Mouse (Mus musculus): ENCODE measurements around the gene Ncam1. TPM values are rescaled to one million over a fixed set of nuclear protein-coding genes. Genes with fewer than 3 reads are reported as not detected.

The Ncam1 gene
- polyA plus RNA-seq (2014; fragmentation: Nextera tagmentation; extraction: Ambion mirVana), result 163 and 219 TPM in 2 replicates

GRCm38 (mm10) chr9:49798806-49799205 lies at the start of gene Ncam1:
Gene Ncam1, minus strand, starts transcription at chr9:49798925.
- Histone ChIP-seq H3K27ac (ENCODE audit: low read depth, low read length) (peak within 1 kb of the TSS; percentile 94), H3K4me3 (ENCODE audit: low read depth, low read length) (peak within 1 kb of the TSS; percentile 63), H3K4me2 (ENCODE audit: low read length) (peak within 1 kb of the TSS; percentile 71), H3K4me1 (ENCODE audit: control insufficient read depth, insufficient read depth, low read length) (peaks cover 17% of the 10 kb centered on the region), H3K36me3 (ENCODE audit: control insufficient read depth, insufficient read depth, low read length) (no peaks in the 10 kb centered on the region), H3K9ac (ENCODE audit: low read length) (peak within 1 kb of the TSS; percentile 85), H3K27me3 (replicated peaks; ENCODE audit: control insufficient read depth, insufficient read depth, low read length) (no peaks in the 10 kb centered on the region), H3K9me3 (replicated peaks; ENCODE audit: control insufficient read depth, low read length) (no peaks in the 10 kb centered on the region)
- peak; percentile 79 for ATAC-seq
- peak; percentile 99 for DNase-seq (ENCODE audit: low spot score)
- WGBS, result under 1% methylated on average over 23 of the region's 23 CpGs

- H3K9me3 ChIP-seq (replicated peaks; ENCODE audit: control insufficient read depth, low read length), result no peaks in the 10 kb centered on the region
- H3K27ac ChIP-seq (ENCODE audit: low read depth, low read length), result no peak overlapping the region
- H3K4me3 ChIP-seq (ENCODE audit: low read depth, low read length), result no peak overlapping the region
- H3K36me3 ChIP-seq (ENCODE audit: control insufficient read depth, insufficient read depth, low read length), result no peaks in the 10 kb centered on the region
- no peak for ATAC-seq
- H3K27me3 ChIP-seq (replicated peaks; ENCODE audit: control insufficient read depth, insufficient read depth, low read length), result no peaks in the 10 kb centered on the region
- no peak overlapping the region for H3K9ac ChIP-seq (ENCODE audit: low read length)
- no peak overlapping the region for H3K4me2 ChIP-seq (ENCODE audit: low read length)
- DNase-seq (ENCODE audit: low spot score), result peak; percentile 31
- H3K4me1 ChIP-seq (ENCODE audit: control insufficient read depth, insufficient read depth, low read length), result no peaks in the 10 kb centered on the region
- WGBS, result 97% methylated on average over 1 of the region's 1 CpGs
These were observed 35.3 kb upstream of the Ncam1 start for GRCm38 (mm10) chr9:49834013-49834412.

- Histone ChIP-seq H3K36me3 (ENCODE audit: control insufficient read depth, insufficient read depth, low read length) (no peaks in the 10 kb centered on the region), H3K27ac (ENCODE audit: low read depth, low read length) (no peak overlapping the region), H3K4me2 (ENCODE audit: low read length) (no peak overlapping the region), H3K27me3 (replicated peaks; ENCODE audit: control insufficient read depth, insufficient read depth, low read length) (no peaks in the 10 kb centered on the region), H3K9me3 (replicated peaks; ENCODE audit: control insufficient read depth, low read length) (no peaks in the 10 kb centered on the region), H3K9ac (ENCODE audit: low read length) (no peak overlapping the region), H3K4me3 (ENCODE audit: low read depth, low read length) (no peak overlapping the region), H3K4me1 (ENCODE audit: control insufficient read depth, insufficient read depth, low read length) (no peaks in the 10 kb centered on the region)
- WGBS, result 89% methylated on average over 8 of the region's 8 CpGs
- ATAC-seq (no peak), DNase-seq (ENCODE audit: low spot score) (no peak)
These were observed 28.9 kb upstream of the Ncam1 start for GRCm38 (mm10) chr9:49827671-49828070.

GRCm38 (mm10) chr9:49816115-49816650 lies 17.5 kb upstream of the Ncam1 start:
- 79% methylated on average over 10 of the region's 10 CpGs for WGBS
- Histone ChIP-seq H3K36me3 (ENCODE audit: control insufficient read depth, insufficient read depth, low read length) (no peaks in the 10 kb centered on the region), H3K4me2 (ENCODE audit: low read length) (no peak overlapping the region), H3K27ac (ENCODE audit: low read depth, low read length) (no peak overlapping the region), H3K9me3 (replicated peaks; ENCODE audit: control insufficient read depth, low read length) (no peaks in the 10 kb centered on the region), H3K4me3 (ENCODE audit: low read depth, low read length) (no peak overlapping the region), H3K4me1 (ENCODE audit: control insufficient read depth, insufficient read depth, low read length) (no peaks in the 10 kb centered on the region), H3K9ac (ENCODE audit: low read length) (no peak overlapping the region), H3K27me3 (replicated peaks; ENCODE audit: control insufficient read depth, insufficient read depth, low read length) (no peaks in the 10 kb centered on the region)
- DNase-seq (ENCODE audit: low spot score) (no peak), ATAC-seq (no peak)

- H3K4me2 ChIP-seq (ENCODE audit: low read length), result no peak overlapping the region
- 95% methylated on average over 2 of the region's 2 CpGs for WGBS
These were observed 15.7 kb upstream of the Ncam1 start for GRCm38 (mm10) chr9:49814442-49814841.

GRCm38 (mm10) chr9:49803222-49803621 lies 4.5 kb upstream of the Ncam1 start:
- H3K4me3 ChIP-seq (ENCODE audit: low read depth, low read length), result no peak overlapping the region
- 85% methylated on average over 3 of the region's 3 CpGs for WGBS
- ATAC-seq, result no peak
- DNase-seq (ENCODE audit: low spot score), result no peak
- H3K9me3 ChIP-seq (replicated peaks; ENCODE audit: control insufficient read depth, low read length), result no peaks in the 10 kb centered on the region
- H3K9ac ChIP-seq (ENCODE audit: low read length), result no peak overlapping the region
- H3K36me3 ChIP-seq (ENCODE audit: control insufficient read depth, insufficient read depth, low read length), result no peaks in the 10 kb centered on the region
- no peak overlapping the region for H3K27ac ChIP-seq (ENCODE audit: low read depth, low read length)
- no peak overlapping the region for H3K4me2 ChIP-seq (ENCODE audit: low read length)
- H3K27me3 ChIP-seq (replicated peaks; ENCODE audit: control insufficient read depth, insufficient read depth, low read length), result no peaks in the 10 kb centered on the region
- no peaks in the 10 kb centered on the region for H3K4me1 ChIP-seq (ENCODE audit: control insufficient read depth, insufficient read depth, low read length)

More at GRCm38 (mm10) chr9:49814442-49814841, 15.7 kb upstream of the Ncam1 start:
- ATAC-seq (no peak), DNase-seq (ENCODE audit: low spot score) (no peak)
- no peak overlapping the region for H3K27ac ChIP-seq (ENCODE audit: low read depth, low read length)
- H3K9ac ChIP-seq (ENCODE audit: low read length), result no peak overlapping the region
- H3K4me1 ChIP-seq (ENCODE audit: control insufficient read depth, insufficient read depth, low read length), result no peaks in the 10 kb centered on the region
- H3K36me3 ChIP-seq (ENCODE audit: control insufficient read depth, insufficient read depth, low read length), result no peaks in the 10 kb centered on the region
- H3K4me3 ChIP-seq (ENCODE audit: low read depth, low read length), result no peak overlapping the region
- no peaks in the 10 kb centered on the region for H3K9me3 ChIP-seq (replicated peaks; ENCODE audit: control insufficient read depth, low read length)
- H3K27me3 ChIP-seq (replicated peaks; ENCODE audit: control insufficient read depth, insufficient read depth, low read length), result no peaks in the 10 kb centered on the region

GRCm38 (mm10) chr9:49797821-49798571 lies 729 bp downstream of the Ncam1 start:
- peak; percentile 56 for ATAC-seq
- H3K9me3 ChIP-seq (replicated peaks; ENCODE audit: control insufficient read depth, low read length), result no peaks in the 10 kb centered on the region
- H3K4me3 ChIP-seq (ENCODE audit: low read depth, low read length), result peak overlapping the region; percentile 63
- DNase-seq (ENCODE audit: low spot score), result peak; percentile 85
- H3K9ac ChIP-seq (ENCODE audit: low read length), result peak overlapping the region; percentile 85
- H3K4me2 ChIP-seq (ENCODE audit: low read length), result peak overlapping the region; percentile 71
- no peaks in the 10 kb centered on the region for H3K27me3 ChIP-seq (replicated peaks; ENCODE audit: control insufficient read depth, insufficient read depth, low read length)
- H3K36me3 ChIP-seq (ENCODE audit: control insufficient read depth, insufficient read depth, low read length), result no peaks in the 10 kb centered on the region
- peak overlapping the region; percentile 94 for H3K27ac ChIP-seq (ENCODE audit: low read depth, low read length)
- peaks cover 25% of the 10 kb centered on the region for H3K4me1 ChIP-seq (ENCODE audit: control insufficient read depth, insufficient read depth, low read length)
- under 1% methylated on average over 57 of the region's 58 CpGs for WGBS

GRCm38 (mm10) chr9:49797508-49797820 lies 1.3 kb downstream of the Ncam1 start:
- WGBS, result 2% methylated on average over 14 of the region's 15 CpGs
- peak; percentile 32 for ATAC-seq

More at GRCm38 (mm10) chr9:49797508-49797820, 1.3 kb downstream of the Ncam1 start:
- no peaks in the 10 kb centered on the region for H3K27me3 ChIP-seq (replicated peaks; ENCODE audit: control insufficient read depth, insufficient read depth, low read length)
- H3K36me3 ChIP-seq (ENCODE audit: control insufficient read depth, insufficient read depth, low read length), result no peaks in the 10 kb centered on the region
- H3K4me2 ChIP-seq (ENCODE audit: low read length), result peak overlapping the region; percentile 71
- peak overlapping the region; percentile 94 for H3K27ac ChIP-seq (ENCODE audit: low read depth, low read length)
- no peak for DNase-seq (ENCODE audit: low spot score)
- peak overlapping the region; percentile 85 for H3K9ac ChIP-seq (ENCODE audit: low read length)
- H3K4me1 ChIP-seq (ENCODE audit: control insufficient read depth, insufficient read depth, low read length), result peaks cover 31% of the 10 kb centered on the region
- no peaks in the 10 kb centered on the region for H3K9me3 ChIP-seq (replicated peaks; ENCODE audit: control insufficient read depth, low read length)
- peak overlapping the region; percentile 63 for H3K4me3 ChIP-seq (ENCODE audit: low read depth, low read length)

Data from forebrain, embryonic 14.5 days (tissue).